Mouse (Mus musculus): ENCODE measurements around the gene Cacnb4. TPM values are rescaled to one million over a fixed set of nuclear protein-coding genes. Genes with fewer than 3 reads are reported as not detected.
A peak's percentile ranks its signal among the peaks of the same experiment; 100 is the strongest.

Cacnb4 gene
- polyA plus RNA-seq, 1 experiment from 2014 or later: 21.5 TPM

GRCm38 (mm10) chr2:52638226-52638625 lies 38.4 kb downstream of the Cacnb4 start:
- Histone ChIP-seq H3K4me3 (ENCODE audit: low read depth, low read length) (no peak overlapping the region), H3K27me3 (ENCODE audit: control insufficient read depth, insufficient read depth, low read length) (no peaks in the 10 kb centered on the region), H3K4me2 (ENCODE audit: low read depth, low read length) (no peak overlapping the region), H3K9ac (replicated peaks; ENCODE audit: low read depth, low read length) (no peak overlapping the region), H3K27ac (ENCODE audit: low read depth, low read length) (no peak overlapping the region), H3K36me3 (ENCODE audit: control insufficient read depth, insufficient read depth, low read length) (no peaks in the 10 kb centered on the region), H3K4me1 (ENCODE audit: control insufficient read depth, insufficient read depth, low read length) (no peaks in the 10 kb centered on the region), H3K9me3 (ENCODE audit: control insufficient read depth, low read length) (no peaks in the 10 kb centered on the region)
- WGBS: 48% methylated on average over 4 of the region's 4 CpGs
- ATAC-seq (ENCODE audit: low read depth): no peak

DNA sequence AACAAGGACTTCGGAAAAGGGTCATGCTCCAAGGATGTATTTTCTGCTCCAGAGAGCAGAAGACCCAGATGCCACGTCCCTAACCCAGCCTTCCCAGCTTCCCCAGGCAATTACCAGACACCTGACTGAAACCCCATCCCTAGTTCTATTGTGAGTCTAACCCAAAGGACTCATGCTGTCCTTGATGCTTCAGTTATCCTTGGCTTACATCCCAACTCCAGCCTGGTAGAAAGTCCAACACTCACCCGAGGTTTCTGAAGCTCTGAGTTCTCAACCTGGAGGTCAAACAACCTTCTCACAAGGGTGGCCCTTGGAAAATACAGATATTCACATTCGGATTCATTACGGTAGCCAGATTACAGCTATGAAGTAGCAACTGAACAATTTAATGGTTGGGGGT lies 40.6 kb downstream of the Cacnb4 start:
- no peak overlapping the region for H3K9ac ChIP-seq (replicated peaks; ENCODE audit: low read depth, low read length)
- H3K4me2 ChIP-seq (ENCODE audit: low read depth, low read length): no peak overlapping the region
- no peaks in the 10 kb centered on the region for H3K36me3 ChIP-seq (ENCODE audit: control insufficient read depth, insufficient read depth, low read length)
- H3K4me1 ChIP-seq (ENCODE audit: control insufficient read depth, insufficient read depth, low read length): no peaks in the 10 kb centered on the region
- WGBS: 61% methylated on average over 5 of the region's 5 CpGs
- H3K27me3 ChIP-seq (ENCODE audit: control insufficient read depth, insufficient read depth, low read length): no peaks in the 10 kb centered on the region
- no peak overlapping the region for H3K4me3 ChIP-seq (ENCODE audit: low read depth, low read length)
- no peak for ATAC-seq (ENCODE audit: low read depth)
- H3K27ac ChIP-seq (ENCODE audit: low read depth, low read length): no peak overlapping the region
- no peaks in the 10 kb centered on the region for H3K9me3 ChIP-seq (ENCODE audit: control insufficient read depth, low read length)

GRCm38 (mm10) chr2:52635358-52635757 lies 41.3 kb downstream of the Cacnb4 start:
- no peaks in the 10 kb centered on the region for H3K4me1 ChIP-seq (ENCODE audit: control insufficient read depth, insufficient read depth, low read length)
- no peak overlapping the region for H3K27ac ChIP-seq (ENCODE audit: low read depth, low read length)
- H3K4me3 ChIP-seq (ENCODE audit: low read depth, low read length): no peak overlapping the region
- ATAC-seq (ENCODE audit: low read depth): no peak
- no peaks in the 10 kb centered on the region for H3K27me3 ChIP-seq (ENCODE audit: control insufficient read depth, insufficient read depth, low read length)
- no peaks in the 10 kb centered on the region for H3K9me3 ChIP-seq (ENCODE audit: control insufficient read depth, low read length)
- H3K4me2 ChIP-seq (ENCODE audit: low read depth, low read length): no peak overlapping the region
- WGBS: 2% methylated on average over 4 of the region's 4 CpGs
- no peaks in the 10 kb centered on the region for H3K36me3 ChIP-seq (ENCODE audit: control insufficient read depth, insufficient read depth, low read length)
- H3K9ac ChIP-seq (replicated peaks; ENCODE audit: low read depth, low read length): no peak overlapping the region

- ATAC-seq (ENCODE audit: low read depth): peak; percentile 62; the same call in 1 of the 2 replicates
- H3K4me3 ChIP-seq (ENCODE audit: low read depth, low read length): no peak overlapping the region
- no peaks in the 10 kb centered on the region for H3K4me1 ChIP-seq (ENCODE audit: control insufficient read depth, insufficient read depth, low read length)
- no peaks in the 10 kb centered on the region for H3K36me3 ChIP-seq (ENCODE audit: control insufficient read depth, insufficient read depth, low read length)
- H3K9me3 ChIP-seq (ENCODE audit: control insufficient read depth, low read length): no peaks in the 10 kb centered on the region
- no peaks in the 10 kb centered on the region for H3K27me3 ChIP-seq (ENCODE audit: control insufficient read depth, insufficient read depth, low read length)
- 7% methylated on average over 7 of the region's 7 CpGs for WGBS
- H3K9ac ChIP-seq (replicated peaks; ENCODE audit: low read depth, low read length): no peak overlapping the region
- no peak overlapping the region for H3K4me2 ChIP-seq (ENCODE audit: low read depth, low read length)
- no peak overlapping the region for H3K27ac ChIP-seq (ENCODE audit: low read depth, low read length)
Measured at GRCm38 (mm10) chr2:52632880-52633279, 43.8 kb downstream of the Cacnb4 start.

- WGBS: 84% methylated on average over 4 of the region's 4 CpGs
- Histone ChIP-seq H3K4me2 (ENCODE audit: low read depth, low read length) (no peak overlapping the region), H3K4me3 (ENCODE audit: low read depth, low read length) (no peak overlapping the region), H3K36me3 (ENCODE audit: control insufficient read depth, insufficient read depth, low read length) (no peaks in the 10 kb centered on the region), H3K9me3 (ENCODE audit: control insufficient read depth, low read length) (no peaks in the 10 kb centered on the region), H3K27me3 (ENCODE audit: control insufficient read depth, insufficient read depth, low read length) (no peaks in the 10 kb centered on the region), H3K9ac (replicated peaks; ENCODE audit: low read depth, low read length) (no peak overlapping the region), H3K4me1 (ENCODE audit: control insufficient read depth, insufficient read depth, low read length) (no peaks in the 10 kb centered on the region), H3K27ac (ENCODE audit: low read depth, low read length) (no peak overlapping the region)
- ATAC-seq (ENCODE audit: low read depth): no peak
Measured at GRCm38 (mm10) chr2:52628186-52628585, 48.4 kb downstream of the Cacnb4 start.

DNA sequence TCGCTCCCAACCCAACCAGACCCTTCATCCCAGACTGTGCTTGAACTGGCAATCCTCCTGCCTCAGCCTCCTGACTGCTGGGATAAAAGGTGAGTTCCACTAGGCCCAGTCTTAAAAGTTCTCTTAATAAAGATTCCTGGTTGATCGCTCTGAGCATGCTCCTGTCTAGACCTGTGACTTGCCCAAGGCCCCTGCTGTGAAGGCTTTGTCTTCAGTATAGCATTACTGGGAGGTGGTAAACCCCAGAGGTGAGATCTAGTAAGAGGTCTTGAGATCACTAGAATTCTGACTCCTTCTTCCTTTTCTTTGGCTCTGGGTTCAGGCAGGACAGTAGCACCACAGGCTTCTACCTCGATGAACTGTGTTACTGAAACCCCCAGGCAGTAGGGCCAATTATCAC lies 50.4 kb downstream of the Cacnb4 start:
- H3K27ac ChIP-seq (ENCODE audit: low read depth, low read length): no peak overlapping the region
- no peak overlapping the region for H3K9ac ChIP-seq (replicated peaks; ENCODE audit: low read depth, low read length)
- H3K4me3 ChIP-seq (ENCODE audit: low read depth, low read length): no peak overlapping the region
- no peaks in the 10 kb centered on the region for H3K9me3 ChIP-seq (ENCODE audit: control insufficient read depth, low read length)
- H3K27me3 ChIP-seq (ENCODE audit: control insufficient read depth, insufficient read depth, low read length): no peaks in the 10 kb centered on the region
- 91% methylated on average over 3 of the region's 3 CpGs for WGBS
- no peak overlapping the region for H3K4me2 ChIP-seq (ENCODE audit: low read depth, low read length)
- ATAC-seq (ENCODE audit: low read depth): no peak; the same call in 1 of the 2 replicates
- H3K4me1 ChIP-seq (ENCODE audit: control insufficient read depth, insufficient read depth, low read length): no peaks in the 10 kb centered on the region
- no peaks in the 10 kb centered on the region for H3K36me3 ChIP-seq (ENCODE audit: control insufficient read depth, insufficient read depth, low read length)

- H3K9ac ChIP-seq (replicated peaks; ENCODE audit: low read depth, low read length): no peak overlapping the region
- no peak overlapping the region for H3K4me2 ChIP-seq (ENCODE audit: low read depth, low read length)
- H3K4me3 ChIP-seq (ENCODE audit: low read depth, low read length): no peak overlapping the region
- no peaks in the 10 kb centered on the region for H3K27me3 ChIP-seq (ENCODE audit: control insufficient read depth, insufficient read depth, low read length)
- no peaks in the 10 kb centered on the region for H3K4me1 ChIP-seq (ENCODE audit: control insufficient read depth, insufficient read depth, low read length)
- 95% methylated on average over 6 of the region's 6 CpGs for WGBS
- H3K9me3 ChIP-seq (ENCODE audit: control insufficient read depth, low read length): no peaks in the 10 kb centered on the region
- H3K36me3 ChIP-seq (ENCODE audit: control insufficient read depth, insufficient read depth, low read length): no peaks in the 10 kb centered on the region
- H3K27ac ChIP-seq (ENCODE audit: low read depth, low read length): no peak overlapping the region
- no peak for ATAC-seq (ENCODE audit: low read depth)
Measured at GRCm38 (mm10) chr2:52625731-52626130, 50.9 kb downstream of the Cacnb4 start.

GRCm38 (mm10) chr2:52623921-52624404 lies 52.7 kb downstream of the Cacnb4 start:
- no peaks in the 10 kb centered on the region for H3K4me1 ChIP-seq (ENCODE audit: control insufficient read depth, insufficient read depth, low read length)
- no peaks in the 10 kb centered on the region for H3K27me3 ChIP-seq (ENCODE audit: control insufficient read depth, insufficient read depth, low read length)
- H3K4me3 ChIP-seq (ENCODE audit: low read depth, low read length): no peak overlapping the region
- H3K27ac ChIP-seq (ENCODE audit: low read depth, low read length): no peak overlapping the region
- H3K9ac ChIP-seq (replicated peaks; ENCODE audit: low read depth, low read length): no peak overlapping the region
- ATAC-seq (ENCODE audit: low read depth): peak; percentile 57; the same call in 1 of the 2 replicates
- H3K4me2 ChIP-seq (ENCODE audit: low read depth, low read length): no peak overlapping the region
- no peaks in the 10 kb centered on the region for H3K9me3 ChIP-seq (ENCODE audit: control insufficient read depth, low read length)
- no peaks in the 10 kb centered on the region for H3K36me3 ChIP-seq (ENCODE audit: control insufficient read depth, insufficient read depth, low read length)
- 43% methylated on average over 7 of the region's 7 CpGs for WGBS

DNA sequence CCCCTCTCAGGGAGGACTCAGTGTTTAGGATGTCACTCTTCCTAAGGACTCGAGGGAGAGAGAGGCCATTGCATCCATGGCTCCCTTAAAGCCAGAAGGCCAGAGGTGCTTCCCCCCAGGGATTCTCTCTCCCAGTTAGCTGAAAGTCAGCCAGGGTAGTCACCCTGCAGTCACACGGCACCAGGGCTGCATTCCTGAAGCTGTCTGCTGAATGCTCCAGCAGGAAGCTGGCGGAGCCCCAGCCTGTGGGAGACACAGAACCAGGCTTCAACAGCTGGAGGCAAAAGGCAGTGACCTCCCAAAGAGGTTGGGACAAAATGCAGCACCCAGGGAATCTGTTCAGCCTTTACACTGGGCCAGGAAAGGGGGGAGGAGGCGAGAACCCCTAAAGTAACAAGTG lies 53.2 kb downstream of the Cacnb4 start:
- H3K9ac ChIP-seq (replicated peaks; ENCODE audit: low read depth, low read length): no peak overlapping the region
- no peaks in the 10 kb centered on the region for H3K27me3 ChIP-seq (ENCODE audit: control insufficient read depth, insufficient read depth, low read length)
- no peak overlapping the region for H3K4me3 ChIP-seq (ENCODE audit: low read depth, low read length)
- no peak overlapping the region for H3K27ac ChIP-seq (ENCODE audit: low read depth, low read length)
- H3K9me3 ChIP-seq (ENCODE audit: control insufficient read depth, low read length): no peaks in the 10 kb centered on the region
- no peak overlapping the region for H3K4me2 ChIP-seq (ENCODE audit: low read depth, low read length)
- H3K4me1 ChIP-seq (ENCODE audit: control insufficient read depth, insufficient read depth, low read length): no peaks in the 10 kb centered on the region
- no peak for ATAC-seq (ENCODE audit: low read depth)
- 51% methylated on average over 4 of the region's 4 CpGs for WGBS
- H3K36me3 ChIP-seq (ENCODE audit: control insufficient read depth, insufficient read depth, low read length): no peaks in the 10 kb centered on the region

All from neural tube, embryonic 14.5 days (tissue).